Mouse (Mus musculus) kidney, embryonic 16.5 days (tissue): ENCODE data around the gene Bcas3. TPM values are rescaled to one million over a fixed set of nuclear protein-coding genes. Genes with fewer than 3 reads are reported as not detected.
A peak's percentile ranks its signal among the peaks of the same experiment; 100 is the strongest.

Experiments
- ATAC-seq: fragments of 200-750 bp; cut with Nextera tagmentation; 2 replicates; pipeline ENCODE4 v1.8.0; 2017; ENCODE audit warnings: moderate TSS enrichment; ENCODE audit not compliant: low FRiP score, low TSS enrichment
- H3K27ac ChIP-seq: fragments of 300-500 bp; sonication (generic); 2 replicates; pipeline ENCODE4 v1.5.1; 2014; ENCODE audit warnings: low read length
- H3K27me3 ChIP-seq: fragments of 300-500 bp; sonication (generic); 2 replicates; pipeline ENCODE4 v1.6.1; 2014; ENCODE audit warnings: low read length, control low read depth, mixed read lengths; ENCODE audit not compliant: insufficient read depth
- H3K36me3 ChIP-seq: fragments of 300-500 bp; sonication (generic); 2 replicates; pipeline ENCODE4 v1.6.1; 2014; ENCODE audit warnings: low read length, control low read depth, mixed read lengths; ENCODE audit not compliant: insufficient read depth
- H3K4me1 ChIP-seq: fragments of 300-500 bp; sonication (generic); 2 replicates; pipeline ENCODE4 v1.6.1; 2014; ENCODE audit warnings: low read length, control low read depth, mixed read lengths; ENCODE audit not compliant: insufficient read depth
- H3K4me2 ChIP-seq: fragments of 300-500 bp; sonication (generic); replicated peaks from 2 replicates; pipeline ENCODE4 v1.6.1; 2014; ENCODE audit warnings: low read depth, low read length
- H3K4me3 ChIP-seq: fragments of 300-500 bp; sonication (generic); 2 replicates; pipeline ENCODE4 v1.5.1; 2014; ENCODE audit warnings: mild to moderate bottlenecking, low read length
- H3K9ac ChIP-seq: fragments of 300-500 bp; sonication (generic); replicated peaks from 2 replicates; pipeline ENCODE4 v1.6.1; 2014; ENCODE audit warnings: low read length
- H3K9me3 ChIP-seq: fragments of 300-500 bp; sonication (generic); 2 replicates; pipeline ENCODE4 v1.6.1; 2016; ENCODE audit warnings: low read length, control low read depth
- WGBS: fragments of 180-500 bp; shearing (Covaris S2); extraction: QIAGEN DNeasy Blood & Tissue Kit; methylation state at CpG from one replicate; pipeline ENCODE4 v1.1.7; 2014; 5-methylcytosine and 5-hydroxymethylcytosine counted together
- polyA plus RNA-seq: library from polyadenylated mRNA; unstranded; fragments of >200 nt; fragmentation: Nextera tagmentation; extraction: Ambion mirVana; gene quantifications from 2 replicates; pipeline ENCODE4 v1.2.1, GENCODE M21; 2015

Gene Bcas3
- polyA plus RNA-seq, 1 experiment from 2014 or later: 34.7 TPM

DNA sequence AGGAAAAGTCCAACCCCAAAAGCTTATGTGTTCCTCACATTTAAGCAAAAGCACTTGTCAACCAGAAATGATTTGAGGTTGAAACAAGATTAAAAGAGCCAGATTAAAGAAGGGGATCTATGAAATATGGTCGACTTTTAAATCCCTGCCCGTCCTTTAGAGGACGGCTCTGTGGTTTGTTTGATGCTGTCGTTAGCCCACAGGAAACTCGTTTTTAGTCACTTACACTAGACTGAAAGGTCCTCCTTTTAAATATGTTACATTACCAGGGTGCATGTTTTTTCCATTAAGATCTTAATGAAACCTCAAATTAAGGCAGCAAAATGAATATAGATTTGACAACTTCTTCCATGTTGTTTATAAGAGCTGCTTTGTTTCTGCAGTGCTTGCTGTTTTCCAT lies 192.6 kb downstream of the Bcas3 start:
- H3K27me3 ChIP-seq: no peaks in the 10 kb centered on the region
- no peak overlapping the region for H3K4me3 ChIP-seq
- no peak for ATAC-seq
- no peak overlapping the region for H3K4me2 ChIP-seq
- no peak overlapping the region for H3K9ac ChIP-seq
- H3K4me1 ChIP-seq: no peaks in the 10 kb centered on the region
- 55% methylated on average over 5 of the region's 5 CpGs for WGBS
- H3K9me3 ChIP-seq: no peaks in the 10 kb centered on the region
- H3K36me3 ChIP-seq: no peaks in the 10 kb centered on the region
- H3K27ac ChIP-seq: no peak overlapping the region

DNA sequence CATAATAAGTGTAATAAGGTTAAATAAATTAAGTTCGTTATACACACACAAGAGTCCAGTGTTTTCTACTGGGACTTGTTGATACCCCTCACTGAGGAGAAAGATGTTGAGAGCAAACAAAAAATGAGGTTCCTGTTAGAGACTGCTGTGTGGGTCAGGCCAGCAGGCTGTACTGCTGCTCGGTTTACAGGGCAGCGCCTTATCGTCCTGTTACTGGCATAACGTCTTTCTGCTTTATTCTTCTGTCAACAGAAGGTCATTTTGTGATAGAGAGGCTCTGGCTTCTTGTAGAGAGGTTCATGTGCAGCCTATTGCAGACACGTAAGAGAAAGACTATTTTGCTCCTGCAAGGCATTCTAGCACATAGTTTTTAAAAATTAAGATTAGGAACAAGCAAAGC lies 195.0 kb downstream of the Bcas3 start:
- H3K4me3 ChIP-seq: no peak overlapping the region
- H3K9me3 ChIP-seq: no peaks in the 10 kb centered on the region
- H3K27ac ChIP-seq: no peak overlapping the region
- H3K27me3 ChIP-seq: no peaks in the 10 kb centered on the region
- no peak overlapping the region for H3K4me2 ChIP-seq
- no peaks in the 10 kb centered on the region for H3K4me1 ChIP-seq
- no peak overlapping the region for H3K9ac ChIP-seq
- H3K36me3 ChIP-seq: no peaks in the 10 kb centered on the region
- WGBS: 50% methylated on average over 6 of the region's 6 CpGs
- no peak for ATAC-seq

DNA sequence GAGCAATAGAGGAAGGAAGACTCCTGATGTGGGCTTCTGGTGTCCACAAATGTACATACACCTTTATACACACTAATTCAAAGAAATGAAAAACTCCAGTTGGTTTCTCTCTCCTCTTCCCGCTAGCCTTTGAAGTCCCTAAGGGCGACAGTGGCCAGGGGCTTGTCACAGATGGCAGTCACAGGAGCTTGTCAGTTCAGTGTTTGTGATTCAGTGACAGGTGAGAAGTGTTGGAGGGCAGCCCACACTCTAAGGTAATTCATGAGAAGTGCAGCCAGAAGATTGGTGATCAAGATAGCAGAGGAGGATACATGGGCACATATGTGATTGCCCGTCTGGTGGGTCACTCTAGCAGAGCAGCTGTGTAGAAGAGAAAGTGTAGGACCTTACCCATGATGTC lies 196.7 kb downstream of the Bcas3 start:
- no peak overlapping the region for H3K4me3 ChIP-seq
- no peak overlapping the region for H3K9ac ChIP-seq
- H3K27ac ChIP-seq: no peak overlapping the region
- H3K4me1 ChIP-seq: no peaks in the 10 kb centered on the region
- H3K27me3 ChIP-seq: no peaks in the 10 kb centered on the region
- H3K4me2 ChIP-seq: no peak overlapping the region
- WGBS: 78% methylated on average over 3 of the region's 3 CpGs
- H3K36me3 ChIP-seq: no peaks in the 10 kb centered on the region
- no peak for ATAC-seq
- no peaks in the 10 kb centered on the region for H3K9me3 ChIP-seq

DNA sequence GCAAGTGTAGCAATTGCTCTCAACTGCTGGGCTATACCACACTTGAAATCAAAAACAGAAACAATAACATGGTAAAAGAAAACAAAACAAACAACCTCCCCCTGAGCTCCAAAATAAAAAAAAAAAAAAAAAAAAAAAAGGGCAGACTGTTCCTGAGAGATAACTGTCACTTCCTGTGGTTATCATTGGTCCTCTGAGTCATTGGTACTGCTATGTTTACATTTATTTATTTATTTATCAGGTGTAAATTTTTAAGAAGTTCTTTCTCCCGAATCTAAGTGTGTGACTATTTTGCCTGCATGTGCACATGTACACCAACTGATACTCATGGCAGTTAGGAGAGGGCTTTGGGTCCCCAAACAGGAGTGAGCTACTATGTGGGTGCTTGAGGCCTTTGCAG lies 202.1 kb downstream of the Bcas3 start:
- H3K4me2 ChIP-seq: no peak overlapping the region
- H3K4me1 ChIP-seq: no peaks in the 10 kb centered on the region
- no peak overlapping the region for H3K27ac ChIP-seq
- ATAC-seq: no peak
- H3K36me3 ChIP-seq: no peaks in the 10 kb centered on the region
- H3K9me3 ChIP-seq: no peaks in the 10 kb centered on the region
- H3K9ac ChIP-seq: no peak overlapping the region
- no peaks in the 10 kb centered on the region for H3K27me3 ChIP-seq
- no peak overlapping the region for H3K4me3 ChIP-seq
- WGBS: 64% methylated on average over 1 of the region's 1 CpGs

DNA sequence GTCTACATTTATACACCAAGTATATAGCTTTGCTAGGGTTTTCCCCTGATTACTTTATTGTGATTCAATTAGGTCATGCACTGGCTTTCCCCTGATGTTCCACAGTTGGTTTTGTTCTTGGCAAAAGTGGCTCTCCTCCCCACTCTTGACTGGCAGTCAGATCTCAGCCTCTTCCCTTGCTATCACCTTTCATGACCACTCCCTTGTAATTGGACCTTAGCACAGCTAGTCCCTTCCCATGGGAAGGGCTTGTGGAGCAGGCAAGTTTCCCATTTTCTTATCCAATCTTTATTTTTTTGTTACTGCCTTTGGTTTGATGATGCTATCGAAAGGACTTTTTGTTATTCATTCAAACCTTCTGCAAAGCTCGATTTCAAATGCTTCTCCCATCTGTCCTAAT lies 202.8 kb downstream of the Bcas3 start:
- H3K27ac ChIP-seq: no peak overlapping the region
- H3K4me3 ChIP-seq: no peak overlapping the region
- no peak for ATAC-seq
- H3K27me3 ChIP-seq: no peaks in the 10 kb centered on the region
- no peak overlapping the region for H3K4me2 ChIP-seq
- 0 out of 2 replicates have a peak, but pooled peaks cover 4% of the 10 kb centered on the region for H3K36me3 ChIP-seq
- no peaks in the 10 kb centered on the region for H3K9me3 ChIP-seq
- H3K4me1 ChIP-seq: no peaks in the 10 kb centered on the region
- WGBS: 74% methylated on average over 2 of the region's 2 CpGs
- no peak overlapping the region for H3K9ac ChIP-seq

DNA sequence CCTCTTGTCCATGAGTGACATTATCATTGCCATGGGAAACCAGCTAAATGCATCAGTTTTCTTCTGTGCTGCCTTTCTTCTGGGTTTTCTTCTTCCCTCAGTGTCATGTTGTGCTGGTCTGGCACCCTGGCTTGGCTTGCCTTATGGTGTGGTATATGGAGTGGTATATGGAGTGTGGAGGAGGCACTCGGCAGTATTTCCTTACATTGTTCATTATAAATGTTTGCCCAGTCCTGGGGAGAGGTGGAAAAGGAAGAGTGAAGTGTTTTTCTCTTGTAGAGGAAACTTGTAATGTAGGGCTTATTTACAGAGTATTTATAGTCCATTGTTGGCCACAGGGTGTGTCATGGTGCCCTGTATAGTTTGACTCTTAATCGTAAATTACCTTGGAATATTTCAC lies 212.1 kb downstream of the Bcas3 start:
- H3K9me3 ChIP-seq: no peaks in the 10 kb centered on the region
- no peaks in the 10 kb centered on the region for H3K4me1 ChIP-seq
- H3K9ac ChIP-seq: no peak overlapping the region
- 0 out of 2 replicates have a peak, but pooled peaks cover 4% of the 10 kb centered on the region for H3K36me3 ChIP-seq
- no peak for ATAC-seq
- H3K27me3 ChIP-seq: no peaks in the 10 kb centered on the region
- H3K4me2 ChIP-seq: no peak overlapping the region
- H3K27ac ChIP-seq: no peak overlapping the region
- 76% methylated on average over 2 of the region's 2 CpGs for WGBS
- no peak overlapping the region for H3K4me3 ChIP-seq

DNA sequence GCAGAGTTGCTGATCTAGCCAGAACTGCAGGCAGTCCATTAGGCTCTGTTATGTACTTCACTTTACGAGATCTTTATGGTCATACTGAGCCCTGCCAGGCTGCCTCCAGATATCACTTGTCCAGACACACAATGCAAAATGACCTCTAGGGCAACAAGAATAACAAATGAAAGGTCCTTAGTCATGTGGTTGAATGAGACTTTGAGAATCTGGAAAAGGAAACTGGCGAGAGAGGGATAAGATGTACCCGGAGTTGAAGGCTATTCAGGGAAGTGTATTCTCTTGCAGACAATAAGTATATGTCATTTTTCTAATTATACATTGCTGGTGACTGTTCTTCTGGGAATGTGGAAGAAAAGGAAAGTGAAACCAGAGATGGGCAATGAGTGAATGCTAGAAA lies 218.1 kb downstream of the Bcas3 start:
- no peak overlapping the region for H3K9ac ChIP-seq
- no peaks in the 10 kb centered on the region for H3K36me3 ChIP-seq
- no peak for ATAC-seq
- no peaks in the 10 kb centered on the region for H3K9me3 ChIP-seq
- H3K4me3 ChIP-seq: no peak overlapping the region
- peak overlapping the region; percentile 26; the same call in 1 of the 2 replicates for H3K27ac ChIP-seq
- H3K4me2 ChIP-seq: no peak overlapping the region
- no peaks in the 10 kb centered on the region for H3K27me3 ChIP-seq
- H3K4me1 ChIP-seq: peaks cover 18% of the 10 kb centered on the region
- WGBS: 58% methylated on average over 3 of the region's 3 CpGs

DNA sequence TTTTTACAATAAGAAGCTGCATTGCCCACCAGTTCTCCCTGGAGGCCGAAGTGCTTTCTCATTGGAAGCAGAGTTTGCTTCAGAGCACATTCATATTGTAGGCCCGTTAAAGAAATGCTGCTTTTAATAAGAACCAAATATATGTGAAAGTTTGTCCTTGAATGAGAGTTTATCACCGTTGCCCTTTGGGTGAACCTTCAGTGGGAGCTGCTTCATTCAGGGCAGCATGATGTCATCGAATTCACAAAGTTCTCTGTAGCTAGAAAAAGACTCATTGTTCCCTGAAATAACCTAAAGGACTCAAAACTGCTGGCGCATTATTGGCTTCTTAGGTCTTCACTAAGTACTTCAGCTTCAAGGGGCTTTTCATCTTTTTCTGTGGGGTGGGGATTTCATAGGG lies 219.0 kb downstream of the Bcas3 start:
- H3K36me3 ChIP-seq: no peaks in the 10 kb centered on the region
- ATAC-seq: no peak
- no peaks in the 10 kb centered on the region for H3K27me3 ChIP-seq
- no peak overlapping the region for H3K4me2 ChIP-seq
- 0 out of 2 replicates have a peak overlapping the region, but pooled peaks have one; percentile 8 for H3K9ac ChIP-seq
- H3K4me1 ChIP-seq: peaks cover 18% of the 10 kb centered on the region
- WGBS: 62% methylated on average over 5 of the region's 5 CpGs
- H3K9me3 ChIP-seq: no peaks in the 10 kb centered on the region
- H3K4me3 ChIP-seq: no peak overlapping the region
- peak overlapping the region; percentile 26; the same call in 1 of the 2 replicates for H3K27ac ChIP-seq

DNA sequence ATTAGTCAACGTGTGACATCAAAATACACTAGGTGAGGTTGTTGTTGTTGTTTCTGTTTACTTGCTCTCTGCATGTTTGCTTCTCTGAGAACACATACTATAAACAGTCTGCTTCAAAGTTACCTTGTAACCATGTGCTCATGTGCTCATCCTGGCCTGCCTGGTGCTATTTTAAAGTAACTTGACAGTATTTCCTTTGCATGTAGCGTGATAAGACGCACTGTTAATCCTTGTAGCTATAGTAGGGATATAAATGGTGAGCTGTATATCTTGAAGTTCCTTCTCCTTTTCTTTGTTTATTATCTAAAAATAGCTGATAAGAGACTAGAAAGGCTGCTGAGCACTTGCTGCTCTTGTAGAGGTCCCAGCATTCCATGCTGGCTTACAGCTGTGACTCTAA lies 219.6 kb downstream of the Bcas3 start:
- no peaks in the 10 kb centered on the region for H3K36me3 ChIP-seq
- H3K9ac ChIP-seq: no peak overlapping the region
- H3K4me2 ChIP-seq: no peak overlapping the region
- H3K27me3 ChIP-seq: no peaks in the 10 kb centered on the region
- H3K27ac ChIP-seq: 0 out of 2 replicates have a peak overlapping the region, but pooled peaks have one; percentile 18
- no peaks in the 10 kb centered on the region for H3K9me3 ChIP-seq
- 70% methylated on average over 3 of the region's 3 CpGs for WGBS
- no peak for ATAC-seq
- peaks cover 22% of the 10 kb centered on the region for H3K4me1 ChIP-seq
- H3K4me3 ChIP-seq: no peak overlapping the region

DNA sequence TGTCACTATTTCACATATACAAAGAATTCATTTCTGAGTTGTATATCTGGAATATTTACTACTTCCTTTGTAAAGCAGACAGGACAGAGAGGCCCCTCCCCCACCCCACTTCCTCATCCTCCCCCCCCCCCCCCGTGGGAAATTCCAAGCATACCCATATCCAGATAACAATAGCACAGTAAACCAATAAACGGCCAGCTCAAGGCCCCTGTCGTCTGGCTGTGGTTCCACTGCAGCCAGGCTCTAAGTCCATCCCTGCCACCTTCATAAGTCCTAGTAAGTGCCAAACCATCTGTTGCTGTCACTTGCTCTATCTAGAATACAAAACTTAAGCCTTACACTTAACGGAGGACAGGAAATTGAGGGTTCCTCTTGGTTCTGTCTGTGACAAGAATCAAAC lies 221.5 kb downstream of the Bcas3 start:
- Histone ChIP-seq H3K4me1 (peaks cover 24% of the 10 kb centered on the region), H3K9ac (no peak overlapping the region), H3K27ac (peak overlapping the region; percentile 71; the same call in 1 of the 2 replicates), H3K4me2 (no peak overlapping the region), H3K9me3 (no peaks in the 10 kb centered on the region), H3K27me3 (no peaks in the 10 kb centered on the region), H3K4me3 (no peak overlapping the region), H3K36me3 (no peaks in the 10 kb centered on the region)
- WGBS: 7% methylated on average over 4 of the region's 4 CpGs
- no peak for ATAC-seq
